Mouse (Mus musculus): ENCODE data around the gene Commd7. TPM values are rescaled to one million over a fixed set of nuclear protein-coding genes. Genes with fewer than 3 reads are reported as not detected.

Commd7 gene
- total RNA-seq, 1 experiment from 2014 or later = 21.9 TPM

Other genes starting within 250 kb of the Commd7 start
- not detected in 2 replicates for gene 4930404H24Rik, start 140.0 kb downstream of the Commd7 start, total RNA-seq (2017)
- 1.4 and 2.0 TPM in 2 replicates for gene Nol4l, start 102.8 kb downstream of the Commd7 start, total RNA-seq (2017)
- 3.6 and 6.6 TPM in 2 replicates for gene Dnmt3b, start 16.7 kb upstream of the Commd7 start, total RNA-seq (2017)
- not detected in 2 replicates for gene Dnmt3c, start 63.9 kb upstream of the Commd7 start, total RNA-seq (2017)
- gene Mapre1, start 108.5 kb upstream of the Commd7 start, total RNA-seq (2017) = 49.0 and 142 TPM in 2 replicates
- 0.25 and 1.9 TPM in 2 replicates for gene Efcab8, start 147.2 kb upstream of the Commd7 start, total RNA-seq (2017)
- gene Sun5, start 238.3 kb upstream of the Commd7 start, total RNA-seq (2017) = not detected in 2 replicates
- gene Bpifb2, start 242.3 kb upstream of the Commd7 start, total RNA-seq (2017) = not detected in 2 replicates